Mouse (Mus musculus): ENCODE measurements around the gene Gabpb2. TPM values are rescaled to one million over a fixed set of nuclear protein-coding genes. Genes with fewer than 3 reads are reported as not detected.

Gabpb2 gene
- polyA plus RNA-seq (2012; fragmentation: generic; extraction: Trizol): 3.3 TPM

- TF ChIP-seq E2F4 (IDR thresholded peaks at IDR 0.05; ENCODE audit: insufficient read depth) (peak; percentile 82), POLR2AphosphoS2 (IDR thresholded peaks at IDR 0.05; ENCODE audit: insufficient read length, low read depth) (peak; percentile 99), TCF3 (IDR thresholded peaks at IDR 0.05; ENCODE audit: insufficient read length, low read depth) (no peak), SRF (IDR thresholded peaks at IDR 0.05; ENCODE audit: control insufficient read depth, insufficient read length, low read depth) (peak; percentile 16), REST (IDR thresholded peaks at IDR 0.05; ENCODE audit: insufficient read depth, insufficient read length) (no peak), TCF12 (IDR thresholded peaks at IDR 0.05; ENCODE audit: insufficient read depth, poor library complexity, severe bottlenecking) (no peak), MYOG (IDR thresholded peaks at IDR 0.05; ENCODE audit: control insufficient read depth in 1 of 3, insufficient read depth in 1 of 3, insufficient read length in 2 of 3, low read depth in 2 of 3) (peak in 1 of 3 experiments; percentile 39), POLR2A (IDR thresholded peaks at IDR 0.05; ENCODE audit: insufficient read length, low read depth) (peak; percentile 93), CEBPB (IDR thresholded peaks at IDR 0.05; ENCODE audit: insufficient read depth, poor library complexity, severe bottlenecking) (no peak), USF1 (IDR thresholded peaks at IDR 0.05; ENCODE audit: low read depth) (no peak), MAX (IDR thresholded peaks at IDR 0.05; ENCODE audit: low read depth) (no peak), MYOD1 (IDR thresholded peaks at IDR 0.05; ENCODE audit: control insufficient read depth in 1 of 3, insufficient read length in 2 of 3, low read depth in 2 of 3) (peak in 1 of 3 experiments; percentile 52)
- H3K79me2 ChIP-seq (ENCODE audit: control insufficient read depth, insufficient read depth): peaks cover 25% of the 10 kb centered on the region
- peak within 1 kb of the TSS; percentile 79 for H3K4me3 ChIP-seq
- peak within 1 kb of the TSS; percentile 43 for H3ac ChIP-seq (ENCODE audit: control insufficient read depth, insufficient read length)
- H3K4me2 ChIP-seq (ENCODE audit: low read depth): peak within 1 kb of the TSS; percentile 89
- H3K36me3 ChIP-seq (ENCODE audit: control insufficient read depth, insufficient read depth): peaks cover 42% of the 10 kb centered on the region
- H3K27me3 ChIP-seq (ENCODE audit: control insufficient read depth, insufficient read depth, insufficient read length): no peaks in the 10 kb centered on the region
Measured at GRCm38 (mm10) chr3:95217255-95218134, at the start of gene Gabpb2. Gabpb2 (minus strand) TSS chr3:95217916.

- Histone ChIP-seq H3K4me3 (no peak overlapping the region), H3K36me3 (ENCODE audit: control insufficient read depth, insufficient read depth) (peaks cover 26% of the 10 kb centered on the region), H3K79me2 (ENCODE audit: control insufficient read depth, insufficient read depth) (peaks cover 4% of the 10 kb centered on the region), H3ac (ENCODE audit: control insufficient read depth, insufficient read length) (no peak overlapping the region), H3K4me2 (ENCODE audit: low read depth) (no peak overlapping the region), H3K27me3 (ENCODE audit: control insufficient read depth, insufficient read depth, insufficient read length) (no peaks in the 10 kb centered on the region)
- TF ChIP-seq TCF12 (IDR thresholded peaks at IDR 0.05; ENCODE audit: insufficient read depth, poor library complexity, severe bottlenecking) (no peak), MYOG (IDR thresholded peaks at IDR 0.05; ENCODE audit: control insufficient read depth in 1 of 3, insufficient read depth in 1 of 3, insufficient read length in 2 of 3, low read depth in 2 of 3) (no peak), SRF (IDR thresholded peaks at IDR 0.05; ENCODE audit: control insufficient read depth, insufficient read length, low read depth) (no peak), MAX (IDR thresholded peaks at IDR 0.05; ENCODE audit: low read depth) (no peak), USF1 (IDR thresholded peaks at IDR 0.05; ENCODE audit: low read depth) (no peak), POLR2A (IDR thresholded peaks at IDR 0.05; ENCODE audit: insufficient read length, low read depth) (no peak), REST (IDR thresholded peaks at IDR 0.05; ENCODE audit: insufficient read depth, insufficient read length) (no peak), POLR2AphosphoS2 (IDR thresholded peaks at IDR 0.05; ENCODE audit: insufficient read length, low read depth) (no peak), TCF3 (IDR thresholded peaks at IDR 0.05; ENCODE audit: insufficient read length, low read depth) (no peak), E2F4 (IDR thresholded peaks at IDR 0.05; ENCODE audit: insufficient read depth) (no peak), CEBPB (IDR thresholded peaks at IDR 0.05; ENCODE audit: insufficient read depth, poor library complexity, severe bottlenecking) (no peak), MYOD1 (IDR thresholded peaks at IDR 0.05; ENCODE audit: control insufficient read depth in 1 of 3, insufficient read length in 2 of 3, low read depth in 2 of 3) (no peak)
Measured at GRCm38 (mm10) chr3:95266052-95266451, 48.3 kb upstream of the Gabpb2 start.

GRCm38 (mm10) chr3:95264724-95265123 lies 47.0 kb upstream of the Gabpb2 start:
- peaks cover 30% of the 10 kb centered on the region for H3K36me3 ChIP-seq (ENCODE audit: control insufficient read depth, insufficient read depth)
- H3ac ChIP-seq (ENCODE audit: control insufficient read depth, insufficient read length): no peak overlapping the region
- H3K4me3 ChIP-seq: no peak overlapping the region
- TF ChIP-seq MYOG (IDR thresholded peaks at IDR 0.05; ENCODE audit: control insufficient read depth in 1 of 3, insufficient read depth in 1 of 3, insufficient read length in 2 of 3, low read depth in 2 of 3) (no peak), E2F4 (IDR thresholded peaks at IDR 0.05; ENCODE audit: insufficient read depth) (no peak), REST (IDR thresholded peaks at IDR 0.05; ENCODE audit: insufficient read depth, insufficient read length) (no peak), MYOD1 (IDR thresholded peaks at IDR 0.05; ENCODE audit: control insufficient read depth in 1 of 3, insufficient read length in 2 of 3, low read depth in 2 of 3) (no peak), SRF (IDR thresholded peaks at IDR 0.05; ENCODE audit: control insufficient read depth, insufficient read length, low read depth) (no peak), USF1 (IDR thresholded peaks at IDR 0.05; ENCODE audit: low read depth) (no peak), CEBPB (IDR thresholded peaks at IDR 0.05; ENCODE audit: insufficient read depth, poor library complexity, severe bottlenecking) (no peak), TCF12 (IDR thresholded peaks at IDR 0.05; ENCODE audit: insufficient read depth, poor library complexity, severe bottlenecking) (no peak), MAX (IDR thresholded peaks at IDR 0.05; ENCODE audit: low read depth) (no peak), POLR2AphosphoS2 (IDR thresholded peaks at IDR 0.05; ENCODE audit: insufficient read length, low read depth) (no peak)
- H3K27me3 ChIP-seq (ENCODE audit: control insufficient read depth, insufficient read depth, insufficient read length): no peaks in the 10 kb centered on the region
- no peaks in the 10 kb centered on the region for H3K79me2 ChIP-seq (ENCODE audit: control insufficient read depth, insufficient read depth)
- no peak overlapping the region for H3K4me2 ChIP-seq (ENCODE audit: low read depth)

- TF ChIP-seq TCF3 (IDR thresholded peaks at IDR 0.05; ENCODE audit: insufficient read length, low read depth): no peak
- no peak for TF ChIP-seq POLR2AphosphoS2 (IDR thresholded peaks at IDR 0.05; ENCODE audit: insufficient read length, low read depth)
- no peak for TF ChIP-seq MYOD1 (IDR thresholded peaks at IDR 0.05; ENCODE audit: control insufficient read depth in 1 of 3, insufficient read length in 2 of 3, low read depth in 2 of 3)
- no peak for TF ChIP-seq SRF (IDR thresholded peaks at IDR 0.05; ENCODE audit: control insufficient read depth, insufficient read length, low read depth)
- TF ChIP-seq MAX (IDR thresholded peaks at IDR 0.05; ENCODE audit: low read depth): no peak
- no peak for TF ChIP-seq POLR2A (IDR thresholded peaks at IDR 0.05; ENCODE audit: insufficient read length, low read depth)
- TF ChIP-seq MYOG (IDR thresholded peaks at IDR 0.05; ENCODE audit: control insufficient read depth in 1 of 3, insufficient read depth in 1 of 3, insufficient read length in 2 of 3, low read depth in 2 of 3): no peak
- TF ChIP-seq CEBPB (IDR thresholded peaks at IDR 0.05; ENCODE audit: insufficient read depth, poor library complexity, severe bottlenecking): no peak
- no peak for TF ChIP-seq USF1 (IDR thresholded peaks at IDR 0.05; ENCODE audit: low read depth)
- no peak for TF ChIP-seq E2F4 (IDR thresholded peaks at IDR 0.05; ENCODE audit: insufficient read depth)
- no peaks in the 10 kb centered on the region for H3K79me2 ChIP-seq (ENCODE audit: control insufficient read depth, insufficient read depth)
- no peaks in the 10 kb centered on the region for H3K27me3 ChIP-seq (ENCODE audit: control insufficient read depth, insufficient read depth, insufficient read length)
- no peak overlapping the region for H3K4me3 ChIP-seq
- peaks cover 41% of the 10 kb centered on the region for H3K36me3 ChIP-seq (ENCODE audit: control insufficient read depth, insufficient read depth)
- no peak overlapping the region for H3ac ChIP-seq (ENCODE audit: control insufficient read depth, insufficient read length)
- H3K4me2 ChIP-seq (ENCODE audit: low read depth): no peak overlapping the region
Measured at GRCm38 (mm10) chr3:95263089-95263739, 45.5 kb upstream of the Gabpb2 start.

Measured in myocyte (in vitro differentiated cells).